In genomic region chr4:132072946-132073345, GRCm38 (mm10) we compare ENCODE assay signal across 12 mouse cellular contexts. TPM values are rescaled to one million over a fixed set of nuclear protein-coding genes. Genes with fewer than 3 reads are reported as not detected.
DNase-seq lines count a peak whose midpoint lies in the region; ATAC-seq and TF ChIP-seq lines count a peak whose summit lies in the region.
"Had no signal": no experiment of that assay in that cellular context is flagged by ENCODE, and none has a peak within 500 bp of the region (broad histone marks: within the 10 kb centered on the region; RNA-seq: fewer than 3 reads in every experiment).

No protein-coding gene starts in this region.

- no peaks in the 10 kb centered on the region for H3K9me3 ChIP-seq in forebrain, embryonic 10.5 days
- H3K9me3 ChIP-seq in forebrain, embryonic 16.5 days (ENCODE audit: control insufficient read depth, low read length): no peaks in the 10 kb centered on the region

- H3K4me3 ChIP-seq in forebrain, embryonic 10.5 days: peak overlapping the region; percentile 87
- no peak overlapping the region for H3K4me3 ChIP-seq in forebrain, embryonic 16.5 days (replicated peaks; ENCODE audit: low read length)
- peak overlapping the region; percentile 69 for H3K4me3 ChIP-seq in bone marrow, adult 2 months (replicated peaks; ENCODE audit: control insufficient read depth, low read depth, low read length)
- H3K4me3 ChIP-seq in heart, adult 2 months: no peak overlapping the region

- intact Hi-C loops in heart, adult 2 months (cut with DNase I): no loop called here

- peaks cover 58% of the 10 kb centered on the region for H3K4me1 ChIP-seq in forebrain, embryonic 10.5 days
- H3K4me1 ChIP-seq in forebrain, embryonic 16.5 days (replicated peaks; ENCODE audit: control insufficient read depth, insufficient read depth, low read length): peaks cover 16% of the 10 kb centered on the region
- H3K4me1 ChIP-seq in bone marrow, adult 2 months (ENCODE audit: control insufficient read depth, insufficient read depth, low read length): peaks cover 3% of the 10 kb centered on the region; the same call in 1 of the 2 replicates
- peaks cover 17% of the 10 kb centered on the region for H3K4me1 ChIP-seq in heart, adult 2 months (ENCODE audit: control insufficient read depth, insufficient read depth, low read length)

- TF ChIP-seq EP300 in heart, adult 2 months (IDR thresholded peaks at IDR 0.05; ENCODE audit: insufficient read depth, low read depth, low read length): no peak

- peaks cover 73% of the 10 kb centered on the region for H3K27me3 ChIP-seq in forebrain, embryonic 10.5 days (ENCODE audit: poor library complexity, severe bottlenecking)
- H3K27me3 ChIP-seq in forebrain, embryonic 16.5 days (replicated peaks; ENCODE audit: control insufficient read depth, insufficient read depth, low read length): peaks cover 31% of the 10 kb centered on the region
- H3K27me3 ChIP-seq in heart, adult 2 months (ENCODE audit: control insufficient read depth, insufficient read depth, low read length): no peaks in the 10 kb centered on the region
- H3K27me3 ChIP-seq: CH12.LX had no signal

- no peak overlapping the region for H3K9ac ChIP-seq in forebrain, embryonic 16.5 days (replicated peaks; ENCODE audit: low read depth, low read length)
- 0 out of 2 replicates have a peak overlapping the region, but pooled peaks have one; percentile 10 for H3K9ac ChIP-seq in heart, adult 2 months (ENCODE audit: low read depth, low read length)
- H3K9ac ChIP-seq: hindbrain, embryonic 14.5 days had no signal

- no peak for TF ChIP-seq POLR2A in bone marrow, adult 2 months (IDR thresholded peaks at IDR 0.05; ENCODE audit: borderline replicate concordance, control insufficient read depth, low read depth, low read length)
- no peak for TF ChIP-seq POLR2A in heart, adult 2 months (IDR thresholded peaks at IDR 0.05; ENCODE audit: insufficient read depth, low read depth, low read length)

- 58% methylated on average over 6 of the region's 6 CpGs for WGBS in forebrain, embryonic 10.5 days
- 59% methylated on average over 6 of the region's 6 CpGs for WGBS in forebrain, embryonic 16.5 days
- 93% methylated on average over 6 of the region's 6 CpGs for WGBS in bone marrow, adult 2 months
- 53% methylated on average over 6 of the region's 6 CpGs for WGBS in heart, adult 2 months

- no peak for TF ChIP-seq CTCF in bone marrow, adult 2 months (IDR thresholded peaks at IDR 0.05; ENCODE audit: control insufficient read depth, insufficient read depth, low read length)
- TF ChIP-seq CTCF in heart, adult 2 months (IDR thresholded peaks at IDR 0.05): peak; percentile 50

- H3K4me2 ChIP-seq in forebrain, embryonic 16.5 days (ENCODE audit: low read length): no peak overlapping the region
- H3K4me2 ChIP-seq: hindbrain, embryonic 14.5 days had no signal

- H3K79me2 ChIP-seq in heart, adult 2 months (replicated peaks; ENCODE audit: control insufficient read depth, insufficient read depth, low read length): 0 out of 2 replicates have a peak, but pooled peaks cover 4% of the 10 kb centered on the region

- peak overlapping the region; percentile 83; the same call in 1 of the 2 replicates for H3K27ac ChIP-seq in forebrain, embryonic 10.5 days
- no peak overlapping the region for H3K27ac ChIP-seq in forebrain, embryonic 16.5 days (ENCODE audit: low read length)
- peak overlapping the region; percentile 35 for H3K27ac ChIP-seq in bone marrow, adult 2 months (ENCODE audit: control insufficient read depth, insufficient read depth, low read depth, low read length, poor library complexity)
- H3K27ac ChIP-seq in heart, adult 2 months: no peak overlapping the region; the same call in 1 of the 2 replicates
- H3K27ac ChIP-seq: hindbrain, embryonic 14.5 days had no signal

- no peaks in the 10 kb centered on the region for H3K36me3 ChIP-seq in forebrain, embryonic 10.5 days (replicated peaks)
- H3K36me3 ChIP-seq in forebrain, embryonic 16.5 days (ENCODE audit: control insufficient read depth, insufficient read depth): no peaks in the 10 kb centered on the region
- H3K36me3 ChIP-seq in heart, adult 2 months (ENCODE audit: control insufficient read depth, insufficient read depth, low read length): peaks cover 2% of the 10 kb centered on the region

- ATAC-seq in forebrain, embryonic 16.5 days: no peak
- ATAC-seq in granulocyte monocyte progenitor cell, adult 5-6 weeks (replicated peaks; ENCODE audit: poor library complexity, severe bottlenecking): no peak

- DNase-seq in forebrain, embryonic 10.5 days (ENCODE audit: extremely low spot score, low spot score): no peak
- DNase-seq in heart, adult 2 months: peak; percentile 61 to 74
- DNase-seq in kidney, postnatal 25 days: peak; percentile 82 to 95
- DNase-seq in thymus, postnatal 4 days: no peak
- DNase-seq in right cerebral cortex, postnatal 10 days (ENCODE audit: low spot score in 2 of 2): no peak
- DNase-seq: lung, adult 2 months; right cerebral cortex, postnatal 25 days had no signal

RNA-seq across cellular contexts. Expression of gene Gm10300, which starts 1.6 kb away (rescaled TPM):
- not detected in 2 replicates for polyA plus RNA-seq in forebrain, embryonic 10.5 days (2016; fragmentation: Nextera tagmentation; extraction: Ambion mirVana)
- polyA plus RNA-seq in forebrain, embryonic 16.5 days (2015; fragmentation: Nextera tagmentation; extraction: Ambion mirVana): not detected in 2 replicates
- polyA plus RNA-seq in bone marrow, adult 2 months (2011; ENCODE audit: insufficient read depth, insufficient read length, low replicate concordance, missing spikeins): 0.65 and 0.70 TPM in 2 replicates
- under 1 TPM; 0.11 to 0.13 TPM for total RNA-seq in heart, adult 2 months (2021)
- 0.08 and 0.12 TPM in 2 replicates for polyA plus RNA-seq in heart, adult 2 months (2012; rRNA removed)
- not detected in 2 replicates for total RNA-seq in granulocyte monocyte progenitor cell, adult 5-6 weeks (2014; fragmentation: Nextera tagmentation)
- total RNA-seq in granulocyte monocyte progenitor cell, adult 5-6 weeks (2017): 0.30 and 0.31 TPM in 2 replicates
- polyA plus RNA-seq: hindbrain, embryonic 14.5 days had no signal

RNA-seq across cellular contexts. Expression of gene Epb41, which starts 2.2 kb away (rescaled TPM):
- polyA plus RNA-seq in forebrain, embryonic 10.5 days (2016; fragmentation: Nextera tagmentation; extraction: Ambion mirVana): 115 and 123 TPM in 2 replicates
- 74.1 and 91.8 TPM in 2 replicates for polyA plus RNA-seq in forebrain, embryonic 16.5 days (2015; fragmentation: Nextera tagmentation; extraction: Ambion mirVana)
- polyA plus RNA-seq in bone marrow, adult 2 months (2011; ENCODE audit: insufficient read depth, insufficient read length, low replicate concordance, missing spikeins): 298 and 306 TPM in 2 replicates
- 100 to 1,000 TPM; 128 to 256 TPM for total RNA-seq in heart, adult 2 months (2021)
- polyA plus RNA-seq in heart, adult 2 months (2012; rRNA removed): 58.7 and 62.5 TPM in 2 replicates
- 66.9 and 75.3 TPM in 2 replicates for total RNA-seq in granulocyte monocyte progenitor cell, adult 5-6 weeks (2014; fragmentation: Nextera tagmentation)
- 51.4 and 53.0 TPM in 2 replicates for total RNA-seq in granulocyte monocyte progenitor cell, adult 5-6 weeks (2017)

Comparison
In these comparisons a context has a peak if more than half of its experiments do, and no peak if none do; other contexts are left out.
1. H3K27ac ChIP-seq: peak in forebrain, embryonic 10.5 days (single experiment) and bone marrow, adult 2 months (single experiment); none in forebrain, embryonic 16.5 days (single experiment) and heart, adult 2 months (single experiment).
2. H3K4me3 ChIP-seq: peak in forebrain, embryonic 10.5 days (single experiment) and bone marrow, adult 2 months (single experiment); none in forebrain, embryonic 16.5 days (single experiment) and heart, adult 2 months (single experiment).
3. DNase-seq: peak in heart, adult 2 months (2 of 2) and kidney, postnatal 25 days (2 of 2); none in forebrain, embryonic 10.5 days (single experiment), thymus, postnatal 4 days (single experiment) and right cerebral cortex, postnatal 10 days (0 of 2).